Mouse (Mus musculus) testis, adult 2 months (tissue): ENCODE data around the gene Gm20388.

Source experiments
- CTCF ChIP-seq: fragments of 200-500 bp; IDR thresholded peaks from 2 replicates; pipeline ENCODE4 v1.5.1; 2012; ENCODE audit warnings: low read depth, mild to moderate bottlenecking, inconsistent platforms, low read length, moderate library complexity; ENCODE audit not compliant: control insufficient read depth, insufficient read depth, insufficient replicate concordance
- POLR2A ChIP-seq: fragments of 200-500 bp; IDR thresholded peaks from 2 replicates; pipeline ENCODE4 v1.6.1; 2012; ENCODE audit warnings: low read depth, mild to moderate bottlenecking, inconsistent platforms, low read length, moderate library complexity; ENCODE audit not compliant: control insufficient read depth

DNA sequence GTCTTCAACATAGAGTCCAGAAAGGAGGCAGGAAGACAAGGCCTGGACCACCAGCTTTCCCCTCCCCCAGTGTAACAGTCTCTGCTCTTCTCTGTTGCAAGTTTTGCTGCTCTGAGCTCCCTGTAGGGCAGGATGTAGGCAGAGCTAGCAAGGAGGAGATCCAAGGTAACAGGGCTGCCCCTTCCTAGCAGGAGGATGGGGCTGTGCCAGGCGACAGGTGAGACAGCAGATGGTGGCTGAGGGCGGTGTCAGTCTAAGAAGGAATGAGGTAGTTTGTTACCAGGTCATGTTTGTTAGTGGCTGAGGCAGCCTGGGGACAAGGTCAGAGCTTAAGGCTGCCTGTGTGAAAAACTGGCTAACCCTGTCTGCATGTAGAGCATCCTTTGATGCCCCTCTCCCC, 1789.3 kb downstream of the Gm20388 start:
- TF ChIP-seq CTCF, result no peak
- TF ChIP-seq POLR2A, result no peak
